Mouse (Mus musculus): ENCODE results near the gene Bmp8b.
"Not testable (repeated sequence)": the region's sequence is repeated elsewhere in the genome, so short reads cannot be mapped to it uniquely, and the experiment has no call there.

The Bmp8b gene

DNA sequence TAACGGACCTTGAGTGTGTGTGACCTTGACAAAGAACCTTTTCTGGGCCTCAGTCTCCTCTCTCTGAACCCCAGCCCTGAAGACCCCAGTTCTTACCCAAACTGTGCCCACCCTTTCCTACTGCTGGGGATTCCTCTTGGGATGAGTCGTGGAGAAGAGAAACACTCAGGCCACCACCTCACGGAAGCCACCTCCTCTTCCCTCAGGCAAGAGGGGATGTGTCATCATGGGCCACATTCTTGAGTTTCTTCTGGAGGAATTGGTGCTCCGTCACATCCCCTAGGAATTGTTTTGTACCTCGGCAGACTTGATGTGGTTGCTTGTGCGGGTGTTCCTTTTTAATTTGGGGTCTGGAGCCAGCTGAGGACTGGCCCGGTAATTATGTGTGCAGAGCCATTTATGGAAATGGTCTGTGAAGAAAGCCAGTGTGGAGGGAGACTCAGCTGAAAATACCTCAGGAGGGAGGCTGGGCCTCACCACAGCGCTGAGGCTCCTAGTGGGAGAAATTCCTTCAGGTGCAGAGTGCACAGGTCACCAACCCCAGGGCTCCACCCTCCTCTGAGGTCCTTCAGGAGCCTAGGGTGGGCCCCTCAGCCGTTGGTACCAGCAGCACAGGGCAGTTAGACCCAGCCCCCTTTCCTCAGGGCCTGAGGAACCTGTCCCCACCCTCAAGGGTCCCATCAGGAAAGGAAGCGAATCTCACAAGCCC, 6.5 kb downstream of the Bmp8b start:
- DNase-seq (ENCODE audit: low read depth), result not testable (repeated sequence)

GRCm38 (mm10) chr4:123112216-123112764, 7.3 kb downstream of the Bmp8b start:
- DNase-seq (ENCODE audit: low read depth), result no peak

DNA sequence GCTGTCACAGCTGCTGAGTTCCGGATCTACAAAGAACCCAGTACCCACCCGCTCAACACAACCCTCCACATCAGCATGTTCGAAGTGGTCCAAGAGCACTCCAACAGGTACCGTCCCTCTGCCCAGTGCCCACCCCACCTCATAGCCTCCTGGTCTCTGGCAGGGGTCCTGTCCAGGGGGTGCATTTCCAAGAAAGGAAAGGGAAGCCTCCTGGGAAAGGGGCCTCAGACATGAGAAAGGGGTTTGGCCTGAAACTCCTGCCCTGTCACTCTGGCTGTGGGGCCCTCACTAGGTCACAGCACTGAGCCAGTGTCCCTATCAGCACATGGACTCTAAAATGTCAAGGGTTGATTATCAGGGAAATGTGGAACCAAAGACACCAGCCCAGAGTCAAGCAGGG, 9.7 kb downstream of the Bmp8b start:
- DNase-seq (ENCODE audit: low read depth), result not testable (repeated sequence)

DNA sequence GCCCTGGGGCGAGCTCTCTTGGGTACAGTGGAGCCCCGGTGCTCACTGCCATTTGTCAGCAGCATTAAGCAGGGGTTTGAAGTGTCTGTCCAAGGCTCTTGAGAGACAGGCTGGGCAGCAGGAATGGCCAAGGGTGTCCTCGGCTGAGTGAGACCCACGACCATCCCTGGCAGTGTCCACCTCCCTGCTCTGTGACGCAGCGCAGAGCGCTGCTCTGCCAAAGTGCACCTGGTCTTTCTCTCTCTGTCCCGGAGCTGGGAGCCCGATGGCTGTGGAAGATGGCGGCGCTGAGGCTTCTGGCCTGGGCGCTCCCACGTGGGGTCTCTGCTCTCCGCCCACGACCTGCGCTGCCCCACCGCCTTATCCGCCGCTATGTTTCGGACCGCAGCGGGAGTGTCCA, 11.0 kb downstream of the Bmp8b start, which contains the start of gene Oxct2b:
Oxct2b (plus strand) TSS at position 256 of the 400 bp plus-strand sequence.
- DNase-seq (ENCODE audit: low read depth), result no peak

DNA sequence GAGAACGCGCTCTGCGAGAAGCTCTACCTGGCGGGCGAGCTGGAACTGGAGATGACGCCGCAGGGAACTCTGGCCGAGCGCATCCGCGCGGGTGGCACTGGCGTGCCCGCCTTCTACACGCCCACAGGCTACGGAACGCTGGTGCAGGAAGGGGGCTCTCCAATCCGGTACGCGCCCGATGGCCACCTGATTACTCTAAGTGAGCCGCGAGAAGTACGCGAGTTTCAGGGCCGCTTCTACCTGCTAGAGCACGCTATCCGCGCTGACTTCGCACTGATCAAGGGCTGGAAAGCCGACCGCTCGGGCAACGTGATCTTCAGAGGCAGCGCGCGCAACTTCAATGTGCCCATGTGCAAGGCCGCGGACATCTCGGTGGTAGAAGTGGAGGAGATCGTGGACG, 11.7 kb downstream of the Bmp8b start:
- DNase-seq (ENCODE audit: low read depth), result not testable (repeated sequence)

GRCm38 (mm10) chr4:123121286-123121685, 16.3 kb downstream of the Bmp8b start:
- no peak for DNase-seq (ENCODE audit: low read depth)

GRCm38 (mm10) chr4:123126626-123127025, 21.7 kb downstream of the Bmp8b start:
- DNase-seq (ENCODE audit: low read depth), result no peak

DNA sequence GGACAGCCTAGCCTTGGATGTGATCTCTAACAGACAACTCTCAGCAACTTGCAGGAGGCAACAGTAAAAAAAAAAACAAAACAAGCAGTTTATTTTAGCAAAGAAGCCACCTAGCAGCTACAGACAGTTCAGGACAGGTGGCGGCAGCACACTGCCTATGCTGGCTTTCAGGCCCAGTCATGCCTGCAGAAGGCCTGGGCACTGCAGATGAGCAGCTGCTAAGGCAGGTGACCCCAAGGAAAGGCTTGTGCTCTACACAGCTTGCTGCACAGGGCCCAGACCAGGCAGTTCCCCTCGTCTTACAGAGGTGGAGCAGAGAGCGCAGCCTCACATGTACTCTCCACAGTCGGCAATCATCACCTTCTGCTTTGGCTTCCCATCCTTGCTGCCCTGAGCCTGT, 22.1 kb downstream of the Bmp8b start:
- DNase-seq (ENCODE audit: low read depth), result no peak

DNA sequence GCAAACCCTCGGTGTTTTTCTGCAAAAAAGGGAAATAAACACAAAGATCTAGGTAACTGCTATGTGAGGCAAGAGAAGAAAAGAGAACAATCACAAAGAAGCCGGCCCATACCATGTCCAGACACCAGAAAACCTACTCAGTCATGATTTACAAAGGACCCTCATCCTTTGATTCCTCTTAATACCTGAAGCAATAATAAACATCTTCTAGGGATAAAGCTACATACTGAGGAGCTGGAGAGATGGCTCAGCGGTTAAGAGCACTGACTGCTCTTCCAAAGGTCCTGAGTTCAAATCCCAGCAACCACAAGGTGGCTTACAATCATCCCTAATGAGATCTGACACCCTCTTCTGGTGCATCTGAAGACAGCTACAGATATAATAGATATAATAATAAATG, 32.6 kb downstream of the Bmp8b start:
- DNase-seq (ENCODE audit: low read depth), result no peak

DNA sequence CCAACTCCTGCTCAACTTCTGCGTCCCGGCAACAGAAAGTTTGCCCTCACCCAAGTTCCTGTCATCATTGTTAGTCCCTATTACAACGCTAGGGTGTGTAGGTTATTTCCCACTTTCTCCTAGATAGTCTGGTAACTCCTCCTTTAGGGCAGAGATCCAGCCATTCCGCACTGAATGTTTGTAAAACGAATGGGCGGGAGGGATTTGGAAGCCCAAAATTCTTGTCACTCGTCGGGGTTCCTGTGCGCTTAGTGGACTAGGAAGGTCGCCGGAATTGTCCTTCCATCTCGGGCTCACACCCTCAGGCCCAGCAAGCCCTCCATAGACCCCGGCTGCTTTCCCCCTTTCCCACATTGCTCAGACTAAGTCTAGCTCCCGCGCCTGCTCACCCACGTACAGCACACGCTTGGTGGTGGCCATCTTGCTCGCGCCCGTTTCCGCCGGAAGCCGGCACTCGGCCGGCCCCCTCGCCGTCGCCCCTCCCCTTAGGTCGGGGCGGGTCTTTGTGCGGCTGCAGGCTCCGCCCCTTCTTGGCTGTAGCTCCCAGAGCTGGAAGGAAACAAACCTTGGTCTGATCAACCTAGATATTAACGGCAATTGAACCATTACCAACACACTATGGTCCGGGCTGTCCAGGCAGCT, 34.7 kb downstream of the Bmp8b start, which contains the start of gene Ppie:
Ppie (minus strand) TSS at position 439 of the 642 bp plus-strand sequence.
- peak; percentile 81 for DNase-seq (ENCODE audit: low read depth)

DNA sequence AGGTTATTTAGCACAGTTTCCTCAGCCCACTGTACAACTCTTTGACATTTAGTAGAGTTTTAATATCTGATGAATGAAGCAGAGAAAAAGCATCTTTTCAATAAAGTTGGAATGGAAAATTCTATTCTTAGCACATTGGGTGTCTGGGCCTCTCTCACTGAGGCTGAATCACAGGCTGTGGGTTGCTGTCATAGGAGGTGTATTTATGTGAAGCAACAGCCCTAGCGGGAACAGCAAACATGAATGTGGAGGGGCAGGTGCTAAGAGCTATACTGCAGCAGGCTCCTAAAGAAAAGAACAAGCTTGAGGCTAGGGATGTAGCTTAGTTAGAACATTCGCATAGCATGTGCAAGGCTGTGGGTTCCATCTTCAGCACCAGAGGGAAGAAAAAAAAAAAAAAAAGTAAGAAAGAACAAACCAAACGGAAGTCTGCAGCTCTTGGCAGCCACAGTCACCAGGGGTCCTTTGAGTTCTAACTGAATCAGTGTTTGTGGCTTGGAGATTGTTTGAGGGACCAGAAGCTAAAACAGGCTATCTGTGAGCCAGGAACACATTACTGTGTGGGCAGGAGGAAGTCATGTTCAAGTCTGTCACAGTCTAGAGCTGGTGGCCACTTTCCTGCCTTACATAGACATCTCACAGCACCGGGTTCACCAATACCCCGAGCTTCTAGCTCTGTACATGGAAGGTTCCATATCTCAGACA, 42.6 kb downstream of the Bmp8b start:
- no peak for DNase-seq (ENCODE audit: low read depth)

DNA sequence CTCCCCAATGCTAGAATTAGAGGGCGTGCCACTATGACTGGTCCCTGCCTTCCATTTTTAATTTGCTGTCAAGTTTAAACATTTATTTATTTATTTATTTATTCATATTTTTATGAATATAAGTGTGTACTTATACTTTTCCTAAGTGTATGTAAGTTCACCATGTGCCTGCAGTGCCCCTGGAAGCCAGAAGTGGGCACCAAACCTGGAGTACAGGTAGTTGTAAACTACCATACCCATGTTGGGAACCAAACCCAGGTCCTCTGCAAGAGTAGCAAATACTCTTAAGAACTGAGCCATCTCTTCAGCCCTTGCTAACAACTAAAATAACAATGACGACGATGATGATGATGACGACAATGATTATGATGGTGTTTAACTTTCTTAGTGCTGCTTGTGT, 47.0 kb downstream of the Bmp8b start:
- no peak for DNase-seq (ENCODE audit: low read depth)

DNA sequence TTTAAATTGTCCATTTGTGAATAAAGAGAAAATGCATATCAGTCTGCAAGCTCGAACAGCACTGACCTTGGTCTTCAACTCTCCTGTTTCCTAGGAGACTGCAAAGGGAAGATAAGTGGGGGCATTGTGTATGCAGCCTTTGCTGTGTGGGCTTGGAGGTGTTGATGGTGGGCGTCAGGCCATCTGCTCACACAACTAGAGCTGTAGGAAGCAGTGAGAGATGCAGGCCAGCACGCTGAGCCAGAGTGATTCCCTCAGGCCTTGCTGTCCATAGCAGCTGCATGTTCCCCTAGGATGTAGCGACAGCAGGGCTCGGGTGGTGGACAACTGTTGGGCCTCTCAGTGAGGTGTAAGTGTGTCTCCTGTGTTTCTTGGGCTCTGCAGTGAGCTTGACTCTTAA, 48.0 kb downstream of the Bmp8b start:
- DNase-seq (ENCODE audit: low read depth), result no peak

DNA sequence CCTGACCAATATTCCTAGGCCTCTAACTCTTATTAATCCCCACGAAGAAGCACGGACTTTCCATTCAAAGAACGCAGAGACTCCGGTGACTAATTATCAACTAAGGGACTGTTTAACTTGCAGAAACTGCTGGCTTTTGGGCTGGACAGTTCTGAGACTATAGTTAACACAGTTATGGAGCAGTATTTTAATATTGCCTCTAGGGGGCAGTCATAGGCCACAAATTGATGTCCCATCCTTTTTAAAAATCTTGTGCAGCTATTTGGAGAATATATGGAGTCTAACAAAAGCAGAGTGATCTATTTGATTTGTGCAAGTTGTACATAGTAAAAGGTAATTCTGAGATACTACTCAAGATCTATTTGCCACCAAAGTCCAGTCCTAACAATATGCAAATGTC, 50.0 kb downstream of the Bmp8b start:
- DNase-seq (ENCODE audit: low read depth), result no peak

GRCm38 (mm10) chr4:123155427-123155826, 50.5 kb downstream of the Bmp8b start:
- DNase-seq (ENCODE audit: low read depth), result no peak

DNA sequence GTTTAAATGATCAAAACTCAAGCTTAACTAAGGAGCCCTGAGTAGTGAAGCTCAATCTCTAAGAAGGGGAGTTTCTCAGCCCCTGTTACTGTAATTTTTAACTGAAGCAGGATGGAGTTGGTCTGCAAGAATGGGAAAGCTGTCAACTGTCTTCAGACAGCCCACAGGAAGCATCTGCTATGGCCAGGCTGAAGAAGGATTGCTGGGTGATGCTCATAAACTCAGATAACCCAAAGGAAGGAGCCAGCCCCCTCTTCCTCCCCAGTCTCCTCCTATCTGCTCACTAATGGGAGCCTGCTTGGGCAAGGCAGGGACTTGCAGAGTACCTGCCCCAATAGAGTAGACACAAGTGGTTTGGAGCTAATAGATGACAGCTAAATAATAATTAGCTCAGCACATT, 50.9 kb downstream of the Bmp8b start:
- DNase-seq (ENCODE audit: low read depth), result no peak

DNA sequence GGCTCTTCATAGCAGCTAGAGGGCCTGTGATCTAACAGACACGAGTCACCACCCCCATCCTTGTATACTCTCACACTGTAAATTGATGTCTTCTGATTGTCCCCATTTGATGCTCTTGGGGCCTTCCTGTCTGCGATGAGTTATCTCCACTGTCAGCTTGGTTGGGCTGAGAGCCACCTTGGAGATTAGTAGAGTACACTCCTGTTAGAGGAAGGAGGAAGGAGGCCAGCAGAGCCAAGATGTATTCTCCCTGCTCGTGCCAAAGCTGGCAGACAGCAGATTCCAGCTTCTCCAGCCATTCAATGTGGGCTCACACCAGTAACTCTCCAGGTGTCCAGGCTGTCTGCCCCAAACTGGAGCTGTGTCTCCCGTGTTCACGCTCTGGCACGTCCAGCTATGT, 55.6 kb downstream of the Bmp8b start:
- no peak for DNase-seq (ENCODE audit: low read depth)

GRCm38 (mm10) chr4:123161251-123161650, 56.3 kb downstream of the Bmp8b start:
- not testable (repeated sequence) for DNase-seq (ENCODE audit: low read depth)

DNA sequence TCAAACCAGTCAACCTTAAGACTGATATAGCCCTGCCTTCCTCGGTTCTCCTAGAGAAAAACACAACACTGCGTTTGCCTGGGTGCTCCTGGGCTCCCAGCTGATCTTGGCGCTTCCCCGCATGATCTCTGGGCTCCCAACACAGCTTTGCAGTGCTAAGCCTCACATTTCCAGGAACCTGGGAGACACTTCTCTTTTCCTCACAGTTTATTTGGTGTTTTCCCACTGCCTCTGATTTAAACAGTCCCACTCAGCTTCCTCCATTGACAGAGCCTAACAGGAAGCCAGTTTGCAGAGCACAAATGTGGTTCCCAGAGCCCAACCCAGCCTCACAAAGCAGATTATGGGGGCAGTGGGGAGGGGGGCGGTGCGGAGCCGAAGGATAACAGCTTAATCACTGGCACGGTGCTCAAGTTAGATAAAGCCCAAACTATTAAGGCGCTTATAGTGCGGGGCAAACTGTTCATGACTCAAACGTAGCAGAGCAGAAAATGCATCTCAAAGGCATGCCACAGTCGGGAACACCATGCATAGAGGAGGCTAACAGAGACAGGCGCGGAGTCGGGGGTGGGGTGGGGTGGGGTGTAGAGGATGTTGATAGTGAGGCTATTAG, 57.4 kb downstream of the Bmp8b start:
- no peak for DNase-seq (ENCODE audit: low read depth)

DNA sequence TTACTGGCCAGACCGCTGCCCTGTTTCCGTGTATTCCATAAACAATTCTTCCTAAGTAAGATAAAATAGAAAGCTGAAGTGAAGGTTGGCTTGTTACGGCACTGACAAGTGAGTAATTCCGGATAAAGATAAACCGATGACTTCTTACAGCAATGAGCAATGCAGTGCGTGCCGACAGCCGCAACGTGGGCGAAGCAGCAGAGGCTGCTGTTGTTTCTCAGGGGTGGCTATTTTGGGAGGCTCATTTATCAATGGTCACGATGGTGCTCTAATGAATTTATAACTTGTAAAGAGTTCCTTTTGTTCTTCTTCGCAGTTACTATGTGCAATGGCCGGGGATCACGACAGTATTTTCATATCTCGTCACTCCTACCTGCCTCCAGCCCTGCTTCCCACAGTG, 59.2 kb downstream of the Bmp8b start:
- DNase-seq (ENCODE audit: low read depth), result no peak

DNA sequence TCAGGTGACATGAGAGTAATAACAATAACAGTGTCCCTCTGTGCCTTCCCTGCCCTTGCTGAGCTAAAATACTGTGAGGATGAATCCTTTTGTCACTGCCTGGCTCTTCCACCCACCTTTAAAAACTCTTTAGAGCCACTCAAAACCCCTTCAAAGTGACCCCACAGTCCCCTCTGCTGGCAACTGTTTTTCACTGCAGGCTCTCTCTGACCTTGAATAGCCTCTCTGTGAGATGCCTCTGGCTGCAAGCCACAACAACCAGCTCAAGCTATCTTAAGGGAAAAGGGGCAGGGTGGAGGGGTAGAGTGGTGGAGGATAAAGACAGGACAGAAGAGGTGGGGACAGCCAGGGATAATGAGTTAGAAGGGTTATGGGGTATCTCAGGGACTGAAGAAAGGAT, 66.8 kb downstream of the Bmp8b start:
- DNase-seq (ENCODE audit: low read depth), result no peak

Measured in fibroblast of lung, adult 2 months (primary cell).